Mouse (Mus musculus): ENCODE measurements around the gene Gm45261.

The Gm45261 gene

DNA sequence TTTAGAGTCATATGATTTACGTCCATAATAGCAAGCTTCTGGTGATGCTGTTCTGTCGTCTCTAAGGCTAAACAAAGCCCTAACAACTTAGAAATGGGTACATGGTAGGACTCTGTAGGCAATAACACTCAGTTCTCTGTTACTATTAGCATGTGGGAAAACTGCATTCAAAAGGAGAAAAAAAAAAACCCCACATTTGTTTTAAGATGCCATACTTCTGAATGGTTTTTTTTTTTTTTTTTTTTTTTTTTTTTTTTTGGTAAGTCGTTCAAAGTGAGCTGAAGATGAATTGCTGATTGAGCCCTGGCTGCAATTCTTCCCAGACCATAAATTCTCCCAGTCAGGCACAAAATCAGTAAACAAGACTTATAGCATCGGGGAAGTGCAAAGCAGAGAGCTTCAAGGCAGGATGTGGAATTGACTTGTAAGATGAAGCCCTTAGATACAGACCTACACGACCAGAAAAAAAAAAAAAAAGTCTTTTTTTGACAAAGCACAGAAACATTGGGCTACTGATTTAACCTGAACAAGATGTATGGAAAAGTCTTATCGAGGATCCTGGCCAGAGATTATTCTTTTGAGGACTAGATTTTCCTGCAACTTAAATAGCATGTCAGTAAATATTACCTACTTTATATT is 51.7 kb downstream of the Gm45261 start:
- no peak for DNase-seq

DNA sequence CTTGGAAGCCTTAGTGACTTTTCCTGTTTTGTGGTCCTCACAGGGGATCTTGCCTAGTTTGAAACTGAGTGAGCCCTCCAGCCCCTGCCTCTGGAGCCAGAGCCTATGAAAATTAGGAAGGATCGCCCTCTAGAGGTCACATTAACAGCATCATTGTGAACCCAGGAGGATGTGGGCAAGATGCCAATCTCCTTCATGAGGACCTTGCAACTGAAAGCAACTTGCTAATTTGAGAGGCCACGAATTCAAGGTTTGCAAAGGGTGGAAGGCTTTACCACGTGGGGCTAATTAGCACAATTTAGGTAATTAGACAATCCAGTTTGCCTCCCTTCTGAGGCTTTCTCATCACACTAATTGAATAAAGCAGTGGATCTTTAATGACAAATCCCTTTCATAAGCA is 52.7 kb downstream of the Gm45261 start:
- DNase-seq = peak; percentile 37 to 66

DNA sequence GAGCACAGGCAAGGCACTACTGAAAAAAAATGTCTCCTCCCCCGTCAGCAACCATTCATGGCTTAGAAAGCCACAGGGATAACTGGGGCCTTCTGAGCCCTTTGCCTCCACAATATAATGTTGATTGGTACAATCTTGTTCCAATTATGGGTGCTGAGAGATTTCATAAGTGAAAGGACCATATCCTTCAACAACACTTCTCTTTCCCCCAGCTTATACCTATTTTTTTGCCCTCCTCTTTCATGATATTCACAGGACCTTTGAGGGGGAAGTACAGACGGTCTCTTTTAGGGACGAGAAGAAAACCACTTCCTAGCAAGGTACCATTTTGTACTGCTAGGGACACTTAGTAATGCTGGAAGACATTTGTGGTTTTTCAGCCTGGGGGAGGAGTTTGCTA is 57.1 kb downstream of the Gm45261 start:
- DNase-seq = no peak

DNA sequence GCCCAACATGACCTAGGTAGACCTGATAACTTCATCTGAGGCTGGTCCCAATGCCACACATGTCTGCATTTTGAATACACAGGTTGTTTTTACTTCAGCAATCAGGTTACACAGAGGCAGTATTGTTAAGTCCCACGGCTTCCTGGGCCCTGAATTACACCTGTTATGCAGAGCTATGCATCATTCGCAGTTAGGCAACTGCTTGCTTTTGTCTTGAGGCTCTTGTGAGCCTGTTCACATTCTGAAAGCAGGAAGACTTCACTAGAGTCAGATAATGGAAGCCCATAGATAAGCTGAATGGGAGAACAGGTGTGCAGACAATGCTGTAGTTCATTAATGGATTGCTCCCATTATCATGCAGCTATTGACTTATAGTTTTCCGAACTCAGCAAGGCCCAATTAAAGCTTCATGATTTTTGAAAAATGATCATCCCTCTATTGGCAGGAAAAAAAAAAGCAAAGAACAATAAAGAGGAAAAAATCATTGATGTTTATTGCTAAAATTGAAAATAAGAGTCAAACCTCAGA is 57.8 kb downstream of the Gm45261 start:
- no peak for DNase-seq

DNA sequence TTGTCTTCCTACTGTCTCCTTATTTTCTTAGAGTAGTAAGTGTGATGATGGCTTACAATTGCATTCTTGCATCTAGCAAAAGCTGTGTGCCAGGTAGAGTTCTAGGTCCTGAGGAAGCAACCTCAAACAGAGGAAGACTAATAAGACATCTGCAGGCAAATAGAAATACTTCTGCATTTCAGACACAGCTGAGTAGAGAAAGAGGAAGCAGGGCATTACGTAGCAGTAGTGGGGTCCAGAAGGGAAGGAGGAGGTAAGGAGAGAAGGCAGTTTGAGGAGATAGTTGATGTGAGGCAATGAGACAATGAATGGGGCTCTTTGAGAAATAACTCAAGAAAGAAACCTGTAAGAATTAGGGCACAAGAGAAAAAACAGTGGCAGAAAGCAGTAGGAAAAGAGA is 59.3 kb downstream of the Gm45261 start:
- DNase-seq = no peak
